Mouse (Mus musculus) B cell, adult 2 months (primary cell): ENCODE data around the gene Wasf3.
"Not testable (repeated sequence)": the region's sequence is repeated elsewhere in the genome, so short reads cannot be mapped to it uniquely, and the experiment has no call there.

Source experiments
- DNase-seq, 2 experiments: peaks; one replicate each; pipeline ENCODE4 v3.0.0; 2022

The Wasf3 gene

GRCm38 (mm10) chr5:146384935-146385591 is at the start of gene Wasf3:
Gene Wasf3 (plus strand): TSS chr5:146384985.
- DNase-seq, result no peak

GRCm38 (mm10) chr5:146338064-146338463 is 46.7 kb upstream of the Wasf3 start:
- DNase-seq, result no peak

GRCm38 (mm10) chr5:146340037-146340436 is 44.7 kb upstream of the Wasf3 start:
- no peak for DNase-seq

- DNase-seq, result no peak
These were observed 39.7 kb upstream of the Wasf3 start for GRCm38 (mm10) chr5:146344911-146345686.

GRCm38 (mm10) chr5:146347081-146347480 is 37.7 kb upstream of the Wasf3 start:
- DNase-seq, result no peak

GRCm38 (mm10) chr5:146349183-146349582 is 35.6 kb upstream of the Wasf3 start:
- no peak for DNase-seq

GRCm38 (mm10) chr5:146350784-146351183 is 34.0 kb upstream of the Wasf3 start:
- DNase-seq, result no peak

- DNase-seq, result no peak
These were observed 32.8 kb upstream of the Wasf3 start for GRCm38 (mm10) chr5:146352006-146352405.

- DNase-seq, result no peak
These were observed 24.4 kb upstream of the Wasf3 start for GRCm38 (mm10) chr5:146360386-146360785.

- no peak for DNase-seq
These were observed 22.1 kb upstream of the Wasf3 start for GRCm38 (mm10) chr5:146362711-146363110.

GRCm38 (mm10) chr5:146368356-146368755 is 16.4 kb upstream of the Wasf3 start:
- no peak for DNase-seq

- no peak for DNase-seq
These were observed 15.8 kb upstream of the Wasf3 start for GRCm38 (mm10) chr5:146368971-146369370.

GRCm38 (mm10) chr5:146370794-146371193 is 14.0 kb upstream of the Wasf3 start:
- DNase-seq, result no peak

- DNase-seq, result no peak
These were observed 11.5 kb upstream of the Wasf3 start for GRCm38 (mm10) chr5:146373238-146373637.

GRCm38 (mm10) chr5:146376601-146377000 is 8.2 kb upstream of the Wasf3 start:
- peak; percentile 12 to 15 for DNase-seq

GRCm38 (mm10) chr5:146380041-146380440 is 4.7 kb upstream of the Wasf3 start:
- no peak for DNase-seq

- DNase-seq, result no peak
These were observed 2.5 kb upstream of the Wasf3 start for GRCm38 (mm10) chr5:146382268-146382667.

- no peak for DNase-seq
These were observed 1.4 kb upstream of the Wasf3 start for GRCm38 (mm10) chr5:146383401-146383800.

- no peak for DNase-seq
These were observed 1.2 kb downstream of the Wasf3 start for GRCm38 (mm10) chr5:146385989-146386388.

GRCm38 (mm10) chr5:146386906-146387305 is 2.1 kb downstream of the Wasf3 start:
- no peak for DNase-seq

GRCm38 (mm10) chr5:146394563-146394962 is 9.8 kb downstream of the Wasf3 start:
- DNase-seq, result no peak

GRCm38 (mm10) chr5:146397253-146397652 is 12.5 kb downstream of the Wasf3 start:
- no peak for DNase-seq

- no peak for DNase-seq
These were observed 13.8 kb downstream of the Wasf3 start for GRCm38 (mm10) chr5:146398386-146399115.

- DNase-seq, result not testable (repeated sequence)
These were observed 16.2 kb downstream of the Wasf3 start for GRCm38 (mm10) chr5:146401012-146401411.
